Mouse (Mus musculus) urinary bladder, adult 18-20 months (tissue): ENCODE measurements around the gene Rprml.

Experiments used
- DNase-seq, 2 experiments: peaks; one replicate each; pipeline ENCODE4 v3.0.0; 2022; ENCODE audit warnings: low spot score in 2 of 2, mixed read lengths in 2 of 2

Gene Rprml

DNA sequence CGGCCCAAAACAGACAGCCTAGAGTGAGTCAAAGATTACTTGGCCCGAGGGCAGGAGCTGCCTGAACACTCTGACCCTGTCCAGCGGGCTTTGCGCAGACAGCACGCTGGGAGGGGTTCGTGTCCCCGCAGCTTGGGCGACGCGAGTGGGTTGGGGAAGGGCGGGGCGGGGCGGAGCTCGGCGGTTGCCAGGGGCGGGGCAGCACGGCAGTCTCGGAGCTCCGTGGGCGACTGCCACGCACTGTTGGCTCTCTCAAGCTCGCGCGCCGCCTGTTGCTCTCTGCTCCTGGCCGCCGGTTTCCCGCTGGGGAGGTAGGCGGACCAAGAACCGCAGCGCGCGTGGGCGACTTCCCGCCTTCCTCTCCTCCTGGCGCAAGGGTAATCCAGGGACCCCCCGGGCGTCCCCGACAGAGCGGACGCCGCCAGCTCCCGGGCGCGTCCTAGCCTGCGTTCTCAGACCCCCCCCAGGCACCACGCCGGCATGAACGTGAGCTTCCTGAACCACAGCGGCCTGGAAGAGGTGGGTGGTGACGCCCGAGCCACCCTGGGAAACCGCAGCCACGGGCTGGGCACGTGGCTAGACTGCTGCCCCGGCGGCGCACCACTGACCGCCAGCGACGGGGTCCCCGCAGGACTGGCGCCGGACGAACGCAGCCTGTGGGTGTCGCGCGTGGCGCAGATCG, at the start of gene Rprml:
Rprml (plus strand) TSS at position 270 of the 682 bp plus-strand sequence.
- DNase-seq = peak in 1 of 2 experiments; percentile 6

DNA sequence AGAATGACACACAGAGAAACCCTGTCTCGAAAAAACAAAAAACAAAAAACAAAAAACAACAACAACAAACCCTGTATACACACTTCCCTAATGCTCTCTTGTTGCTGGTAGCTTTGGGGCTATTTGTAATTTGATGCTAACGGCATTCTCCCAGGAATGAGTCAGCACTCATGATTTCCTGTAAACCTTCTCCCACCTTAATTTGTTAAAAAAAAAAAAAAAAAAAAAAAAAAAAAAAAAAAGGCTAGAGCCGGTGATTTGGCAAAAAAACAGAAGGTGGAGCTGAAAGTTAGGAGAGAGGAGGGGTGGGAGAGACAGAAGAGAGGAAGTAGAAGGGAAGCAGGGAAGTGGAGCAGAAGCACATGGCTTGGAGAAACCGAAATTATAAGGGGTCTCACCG, 42.8 kb upstream of the Rprml start:
- DNase-seq = no peak

DNA sequence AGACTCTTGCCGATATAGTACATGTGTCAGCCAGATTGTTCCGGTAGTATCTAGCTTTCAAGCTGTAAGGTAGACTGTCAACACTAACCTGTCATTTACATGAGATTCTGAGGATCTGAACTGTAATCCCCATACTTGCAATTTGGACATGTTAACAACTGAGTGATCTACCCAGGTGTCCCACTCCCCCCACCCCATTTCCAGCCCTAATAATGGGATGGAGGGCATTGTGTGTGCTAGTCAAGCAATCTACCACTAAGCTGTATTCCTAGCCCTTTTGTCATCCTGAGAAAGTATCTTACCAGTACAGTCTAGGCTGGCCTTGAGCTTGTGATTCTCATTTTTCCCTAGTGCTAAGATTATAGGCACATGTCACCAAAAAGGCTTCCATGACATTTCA, 38.6 kb upstream of the Rprml start:
- no peak for DNase-seq

DNA sequence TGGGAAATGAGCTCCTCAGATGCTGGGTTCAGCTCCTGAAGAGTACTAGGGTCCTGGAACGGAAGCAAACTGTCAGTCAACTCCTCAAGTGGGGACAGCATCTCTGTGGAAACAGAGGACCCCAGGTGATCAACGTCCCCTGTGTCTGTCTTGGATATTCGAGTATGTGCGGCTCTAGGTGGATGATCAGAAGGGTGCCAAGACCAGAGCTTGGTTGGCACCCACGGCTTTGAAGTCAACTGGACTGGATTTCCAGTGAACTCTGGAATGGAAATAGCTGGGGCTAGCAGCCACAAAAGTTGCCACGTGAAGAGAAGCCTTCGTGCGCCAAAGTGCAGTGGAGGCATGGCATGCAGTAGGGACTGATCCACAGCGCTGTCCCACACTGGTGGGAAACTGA, 28.3 kb upstream of the Rprml start, which contains the start of gene Gm884:
Gm884 (minus strand) TSS at position 101 of the 400 bp plus-strand sequence.
- DNase-seq = no peak

DNA sequence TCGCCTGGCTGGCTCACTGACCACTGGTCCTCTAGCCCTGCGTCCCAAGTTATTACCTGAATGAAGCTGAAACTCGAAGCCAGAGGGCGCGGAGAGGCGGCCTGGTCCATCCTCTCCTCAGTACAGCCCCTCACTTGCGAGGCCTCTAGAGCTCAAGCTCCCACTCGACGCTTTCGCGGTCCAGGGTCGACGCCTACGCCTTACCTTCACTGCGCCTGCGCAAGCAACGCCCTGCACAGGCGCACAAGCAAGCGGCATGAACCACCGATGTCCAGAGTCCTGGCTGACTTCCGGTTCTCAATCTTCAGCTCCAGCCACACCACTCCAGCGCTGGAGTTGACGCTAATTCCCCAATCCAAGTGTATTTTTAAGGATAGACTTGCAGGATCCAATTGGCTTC, 21.9 kb upstream of the Rprml start:
- DNase-seq = no peak

DNA sequence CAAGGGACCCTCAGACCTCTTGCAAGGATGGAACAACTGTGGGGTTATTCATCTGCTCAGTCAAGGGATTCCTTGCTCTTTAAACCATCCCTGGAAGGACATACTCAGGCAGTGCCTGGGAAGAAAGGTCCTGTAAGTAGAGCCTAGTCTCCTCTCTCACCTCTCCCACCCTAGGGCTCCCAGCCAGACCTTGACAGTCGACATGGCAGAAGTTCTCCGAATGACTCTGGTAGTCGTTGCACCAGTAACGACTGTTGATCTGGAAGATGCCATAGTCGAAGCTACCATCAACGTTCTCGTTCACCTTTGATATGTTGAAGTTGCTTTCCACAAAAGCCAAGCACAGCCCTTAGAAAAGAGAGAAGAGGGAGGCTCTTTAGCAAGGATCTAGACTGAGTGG, 14.6 kb upstream of the Rprml start:
- no peak for DNase-seq

DNA sequence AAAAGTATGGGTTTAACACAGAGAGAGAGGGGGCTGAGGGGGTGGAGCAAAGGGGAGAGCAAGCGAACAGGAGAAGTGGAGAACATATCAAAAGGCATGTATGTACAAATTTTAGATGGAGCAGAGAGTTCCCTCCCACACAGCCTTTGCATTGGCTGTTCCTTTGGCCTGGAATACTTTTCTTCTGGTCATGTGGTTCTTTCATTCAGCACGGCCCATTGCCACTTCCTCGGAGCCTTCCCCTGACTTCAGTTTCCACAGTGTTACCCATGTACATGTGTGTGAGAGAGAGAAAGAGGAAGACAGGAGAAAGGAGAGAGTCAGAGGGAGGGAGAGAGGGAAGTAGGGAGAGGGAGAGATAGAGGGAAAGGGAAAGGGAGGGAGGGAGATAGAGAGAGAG, 13.9 kb upstream of the Rprml start:
- no peak for DNase-seq

DNA sequence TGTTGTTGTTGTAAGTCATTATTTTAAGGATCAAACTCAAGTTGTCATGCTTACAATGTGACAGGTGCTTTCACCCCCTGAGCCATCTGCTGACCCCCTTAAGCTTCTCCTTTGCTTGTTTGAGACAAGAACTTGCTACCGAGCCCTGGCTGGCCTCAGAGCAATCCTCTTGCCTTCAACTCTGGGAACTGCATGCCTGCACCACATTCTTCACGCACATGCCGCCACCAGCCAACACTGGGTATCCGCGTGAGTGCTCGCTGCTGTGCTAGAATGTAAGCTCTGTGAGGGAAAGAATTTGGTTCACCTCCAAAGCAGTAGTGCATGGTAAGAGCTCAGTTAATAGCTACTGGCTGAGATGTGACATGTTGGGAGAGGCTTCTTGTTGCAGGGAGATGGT, 13.1 kb upstream of the Rprml start:
- no peak for DNase-seq

DNA sequence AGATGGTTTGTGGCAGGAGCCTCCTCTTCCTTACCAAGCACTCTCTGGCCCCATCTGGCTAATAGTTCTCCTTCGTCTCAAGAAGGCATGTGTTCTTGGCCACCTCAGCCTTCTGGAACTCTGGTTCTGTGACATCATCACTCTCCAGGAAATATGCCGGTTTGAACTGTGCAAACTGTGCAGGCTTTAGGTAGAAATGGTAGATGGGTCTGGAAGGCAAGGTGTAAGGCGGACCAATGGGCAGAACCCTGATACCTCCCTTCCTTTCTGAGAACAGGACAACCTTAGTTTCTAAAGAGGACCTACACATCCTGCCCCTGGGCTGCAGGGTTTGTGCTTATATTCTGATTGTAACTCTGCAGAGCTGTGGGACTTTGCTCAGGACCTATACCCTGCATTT, 10.6 kb upstream of the Rprml start, which contains the start of gene Lyzl6:
Lyzl6 (minus strand) TSS at position 101 of the 400 bp plus-strand sequence.
- DNase-seq = no peak

DNA sequence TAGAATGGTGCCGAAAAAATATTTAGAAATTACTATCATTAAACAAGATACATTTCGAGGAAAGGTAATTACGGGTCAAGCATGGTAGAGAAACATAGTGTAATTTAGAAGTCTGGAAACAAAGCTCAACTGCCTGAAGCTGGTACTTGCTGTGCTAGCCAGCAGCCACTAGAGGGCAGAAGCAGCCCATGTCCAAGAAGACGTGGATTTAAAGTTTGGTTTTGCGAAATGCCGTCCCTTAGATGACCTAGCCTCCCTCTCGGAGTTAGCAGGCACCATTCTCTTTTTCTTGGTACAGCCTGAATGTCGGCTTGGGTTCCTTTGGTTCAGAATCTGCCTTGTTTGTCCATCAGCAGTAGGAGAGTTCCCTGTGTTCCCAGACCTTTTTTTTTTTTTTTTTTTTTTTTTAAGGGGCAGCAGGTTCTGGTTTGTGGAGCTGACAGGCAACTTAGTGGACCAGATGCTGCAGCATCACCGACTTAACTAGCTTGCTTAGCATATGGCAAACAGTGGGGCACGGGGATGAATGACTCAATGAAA, 9.9 kb upstream of the Rprml start:
- DNase-seq = peak; percentile 14 to 16

DNA sequence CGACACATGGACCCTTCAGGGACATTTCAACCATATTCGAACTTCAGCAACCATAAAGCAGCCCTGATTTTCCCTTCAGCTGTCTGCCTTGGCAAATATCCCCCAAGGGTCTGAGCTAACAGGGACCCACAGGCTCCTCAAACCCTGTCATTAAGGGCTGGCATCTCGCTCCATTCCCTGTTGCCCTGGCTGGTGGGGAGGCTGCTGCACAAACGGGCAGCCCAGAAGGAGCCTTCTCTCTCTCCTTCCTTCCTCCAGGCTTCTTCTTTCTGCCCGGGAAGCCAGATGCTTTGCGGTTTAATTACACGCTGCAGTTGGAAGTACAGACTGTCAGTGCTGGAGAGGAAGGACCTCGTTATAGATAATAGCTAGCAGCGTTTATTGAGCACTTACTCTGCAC, 6.2 kb upstream of the Rprml start:
- no peak for DNase-seq

DNA sequence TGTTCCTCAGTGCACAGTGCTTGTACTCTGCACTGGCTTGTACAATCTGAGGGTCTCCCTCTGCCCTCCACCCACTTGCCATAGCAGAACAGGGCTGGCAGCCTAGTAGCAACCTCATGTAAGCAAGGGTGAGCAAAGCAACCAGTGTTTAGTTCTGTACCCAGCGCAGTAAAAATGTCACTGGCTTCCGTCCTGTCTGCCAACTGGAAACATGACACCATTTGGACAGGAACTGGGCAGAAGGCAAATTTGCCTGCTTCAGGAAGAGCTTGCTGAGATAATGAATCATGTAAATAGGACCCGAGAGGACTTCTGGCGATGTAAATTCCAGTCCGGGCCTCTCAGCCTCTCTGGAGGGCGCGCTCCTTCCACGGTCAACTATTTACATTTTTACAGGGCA, 3.6 kb upstream of the Rprml start:
- no peak for DNase-seq

DNA sequence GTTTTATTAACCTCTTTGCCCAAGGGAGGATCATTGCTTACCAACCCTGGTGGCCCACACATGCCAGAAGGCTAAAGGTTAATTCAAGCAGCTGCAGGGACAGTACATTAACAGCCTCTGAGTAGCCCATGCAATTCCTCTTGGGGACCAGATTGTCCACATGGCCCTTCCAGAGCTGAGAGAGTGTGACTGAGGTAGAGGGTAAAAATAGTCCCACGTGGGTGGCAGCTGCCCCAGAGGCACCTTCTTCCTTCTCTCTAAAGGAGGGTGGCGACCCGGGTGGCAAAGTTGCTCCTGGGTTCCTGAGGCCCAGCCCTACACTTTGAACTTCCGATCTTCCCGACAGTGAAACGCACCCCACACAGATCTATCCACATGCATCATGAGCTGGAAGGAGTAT, 3.1 kb upstream of the Rprml start:
- no peak for DNase-seq

DNA sequence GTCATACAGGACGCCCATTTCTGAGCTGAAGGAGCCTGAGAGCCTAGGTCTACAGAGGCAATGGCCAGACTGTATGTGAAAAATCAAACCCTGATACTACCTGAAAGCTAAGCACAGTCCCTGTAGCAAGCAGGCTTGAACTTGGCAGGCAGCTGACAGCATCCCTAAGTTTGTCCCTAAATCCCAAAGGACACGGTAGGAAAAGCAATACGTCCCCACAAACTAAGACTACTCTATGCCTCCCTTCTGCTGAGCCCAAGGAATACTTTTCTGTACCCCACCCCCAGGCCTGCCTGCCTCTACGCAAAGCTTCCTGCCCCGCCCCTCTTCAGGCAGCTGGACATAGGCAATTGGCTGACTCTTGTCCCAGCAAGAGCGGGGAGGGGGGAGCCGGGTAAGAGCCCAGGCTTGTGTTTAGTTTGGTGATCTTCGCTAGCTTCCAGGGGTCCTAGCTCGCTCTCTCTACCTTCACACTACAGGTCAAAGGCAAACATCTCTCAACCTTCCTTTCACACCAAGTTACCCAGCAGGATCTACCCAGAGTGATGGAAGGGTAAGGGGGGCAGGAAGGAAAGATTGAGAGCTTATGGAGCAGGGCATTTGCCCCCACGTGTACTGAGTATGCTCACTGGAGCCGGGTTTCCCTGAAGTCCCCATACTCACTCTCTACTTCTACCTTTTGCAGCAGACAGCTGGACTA, 1.3 kb upstream of the Rprml start:
- DNase-seq = no peak

DNA sequence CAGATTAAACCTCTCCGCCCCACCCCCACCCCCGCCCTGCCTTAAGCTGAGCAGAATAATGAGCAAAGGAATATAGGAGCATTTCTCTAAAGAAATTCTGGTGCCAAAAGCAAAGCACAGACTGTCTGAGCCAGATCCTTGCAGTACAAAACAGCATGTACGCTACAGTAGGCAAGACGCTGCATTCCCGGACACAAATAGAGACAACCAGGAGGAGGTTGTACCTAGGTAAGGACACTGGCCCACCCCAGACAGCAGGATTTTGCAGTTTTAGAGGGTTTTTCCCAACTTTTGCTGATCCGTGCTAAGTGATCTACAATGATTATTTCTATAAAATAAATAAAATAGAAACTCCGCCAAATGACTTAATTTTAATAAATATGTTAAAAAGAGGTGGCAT, 714 bp upstream of the Rprml start:
- DNase-seq = no peak

DNA sequence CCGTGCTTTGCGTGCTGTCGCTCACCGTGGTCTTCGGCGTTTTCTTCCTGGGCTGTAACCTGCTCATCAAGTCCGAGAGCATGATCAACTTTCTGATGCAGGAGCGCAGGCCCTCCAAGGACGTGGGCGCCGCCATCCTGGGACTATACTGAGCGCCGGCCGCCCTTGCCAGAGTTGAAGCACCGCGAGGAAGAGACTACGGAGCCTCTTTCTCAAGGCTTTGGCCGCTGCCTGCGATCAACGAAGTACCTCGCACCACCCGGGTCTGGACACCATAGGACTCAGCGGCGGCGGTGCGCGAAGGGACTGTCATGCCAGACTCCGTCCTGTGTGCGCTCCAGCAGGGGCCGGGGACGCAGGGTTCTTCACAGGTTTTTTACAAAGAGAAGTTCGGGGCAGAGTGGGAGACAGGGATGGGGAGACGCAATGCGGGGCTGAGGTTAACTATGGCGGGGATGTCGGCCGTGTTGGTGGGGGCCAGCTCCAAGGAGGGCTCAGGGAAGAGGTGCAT, 668 bp downstream of the Rprml start:
- DNase-seq = no peak

DNA sequence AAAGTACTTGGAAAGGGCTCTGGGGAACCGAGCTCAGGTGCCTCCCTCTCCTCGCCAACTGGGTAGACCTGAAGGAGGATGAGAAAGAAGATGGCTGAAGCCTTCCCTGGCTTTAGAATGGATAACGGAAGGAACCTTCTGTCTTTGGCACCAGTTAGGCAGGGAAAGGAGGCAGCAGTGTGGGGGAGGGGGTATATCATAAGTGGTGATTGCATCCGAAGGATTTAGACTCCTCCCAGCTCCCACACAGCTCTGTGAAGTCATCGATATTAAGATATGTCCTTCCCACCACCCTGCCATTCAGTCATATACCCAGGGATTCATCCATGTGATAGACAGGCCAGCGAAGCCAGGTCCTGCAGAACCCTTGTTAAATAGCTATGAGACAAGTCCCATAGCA, 2.1 kb downstream of the Rprml start:
- no peak for DNase-seq

DNA sequence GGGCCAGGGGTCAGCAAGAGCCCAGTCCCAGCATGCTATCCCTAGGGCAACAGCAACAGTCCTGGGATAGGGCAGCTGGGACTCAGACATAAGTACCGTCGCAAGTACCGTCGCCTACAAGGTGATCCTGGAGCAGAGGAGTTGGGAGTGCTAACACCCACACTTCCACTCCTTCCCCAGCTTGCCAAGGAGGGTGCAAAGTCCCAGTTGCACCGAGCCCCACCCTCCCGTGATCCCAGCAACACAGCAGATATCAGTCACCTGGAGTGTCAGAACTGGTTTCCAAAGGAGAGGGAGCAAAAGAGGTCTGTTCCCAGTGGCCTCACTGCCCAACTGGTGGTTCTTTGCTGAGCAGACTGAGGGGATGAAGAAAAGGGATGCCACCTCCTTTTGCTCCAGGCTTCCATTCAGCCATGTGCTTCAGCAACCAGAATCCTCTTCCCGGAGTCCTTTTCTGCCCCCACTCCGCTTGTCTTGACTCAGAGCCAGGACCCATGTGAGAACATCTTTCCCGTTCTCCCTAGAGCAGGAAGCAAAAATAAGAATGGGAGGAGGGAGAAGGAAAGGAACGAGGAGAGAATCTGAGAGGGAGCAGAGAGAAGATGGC, 4.1 kb downstream of the Rprml start:
- DNase-seq = no peak

DNA sequence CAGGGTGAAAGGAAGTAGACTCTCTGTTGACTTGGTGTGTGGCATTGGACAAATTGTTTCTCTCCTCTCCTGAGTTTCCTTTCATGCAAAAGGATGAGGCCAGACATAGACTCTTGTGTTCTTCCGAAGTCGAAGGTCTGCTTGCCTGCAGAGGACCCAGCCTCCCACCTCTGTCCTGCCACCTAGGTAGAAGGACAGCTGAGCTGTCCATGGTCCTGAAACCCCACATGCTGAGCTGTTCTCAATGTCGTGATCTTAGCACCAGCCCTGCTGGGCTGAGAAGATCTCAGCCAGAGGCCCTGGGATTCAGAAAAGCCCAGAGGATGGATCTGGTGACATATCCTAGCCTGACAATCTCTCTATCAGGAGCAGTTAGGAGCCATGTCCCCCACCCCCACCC, 7.2 kb downstream of the Rprml start:
- peak in 1 of 2 experiments; percentile 15 for DNase-seq

DNA sequence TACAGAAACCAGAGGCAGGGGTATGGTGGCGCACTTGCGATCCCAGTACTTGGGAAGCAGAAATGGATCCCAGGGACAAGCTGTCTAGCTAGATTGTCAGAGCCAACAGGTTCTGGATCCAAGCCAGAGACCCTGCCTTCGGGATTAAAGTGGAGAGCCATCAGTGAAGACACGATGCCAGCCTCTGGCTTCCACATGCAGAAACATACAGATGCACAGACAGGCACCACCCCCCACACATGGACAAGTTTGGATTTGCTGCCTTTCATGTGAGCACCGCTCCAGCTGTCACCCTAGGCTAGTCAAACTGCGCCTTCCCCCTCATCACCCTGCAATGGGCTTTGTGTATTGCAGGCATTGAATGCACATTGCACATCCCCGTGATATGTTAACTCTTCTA, 8.8 kb downstream of the Rprml start:
- no peak for DNase-seq

DNA sequence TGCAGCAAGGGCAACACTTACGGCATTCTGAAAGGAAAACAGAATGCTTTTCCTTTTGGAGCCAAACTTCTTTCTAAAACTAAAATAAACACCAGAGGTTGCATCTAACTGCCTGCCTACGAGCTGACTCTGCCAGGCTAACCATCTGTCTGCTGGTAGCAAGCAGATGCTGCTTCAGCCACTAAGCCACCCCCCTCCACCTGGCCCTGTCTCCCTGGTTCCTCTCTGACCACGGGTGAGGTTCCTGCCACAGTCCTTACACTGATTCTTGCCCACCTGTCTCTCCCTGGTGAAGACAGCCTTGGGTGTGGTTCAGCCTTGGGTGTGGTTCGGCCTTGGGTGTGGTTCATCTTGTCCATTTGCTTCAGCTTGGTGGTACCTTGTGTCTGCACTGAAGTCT, 12.5 kb downstream of the Rprml start:
- no peak for DNase-seq

DNA sequence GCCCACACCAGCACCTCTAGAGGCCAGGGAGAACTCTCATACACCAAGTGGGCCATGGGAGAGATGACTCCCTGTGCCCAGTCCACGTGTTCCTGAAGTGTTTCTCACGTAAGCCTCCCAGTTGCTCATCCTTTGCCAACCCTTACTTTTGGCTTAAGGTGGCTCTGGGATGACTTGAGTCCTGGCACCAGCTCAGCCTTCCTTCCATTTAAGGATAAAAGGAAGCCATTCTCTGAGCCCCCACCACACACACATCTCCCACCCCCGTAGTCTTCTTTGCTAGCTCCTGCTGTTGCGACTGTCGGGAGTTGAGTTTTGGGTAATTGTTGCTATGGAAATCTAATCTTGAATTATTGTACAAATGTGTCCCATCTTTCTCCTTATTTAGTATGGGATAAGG, 13.2 kb downstream of the Rprml start:
- DNase-seq = no peak

DNA sequence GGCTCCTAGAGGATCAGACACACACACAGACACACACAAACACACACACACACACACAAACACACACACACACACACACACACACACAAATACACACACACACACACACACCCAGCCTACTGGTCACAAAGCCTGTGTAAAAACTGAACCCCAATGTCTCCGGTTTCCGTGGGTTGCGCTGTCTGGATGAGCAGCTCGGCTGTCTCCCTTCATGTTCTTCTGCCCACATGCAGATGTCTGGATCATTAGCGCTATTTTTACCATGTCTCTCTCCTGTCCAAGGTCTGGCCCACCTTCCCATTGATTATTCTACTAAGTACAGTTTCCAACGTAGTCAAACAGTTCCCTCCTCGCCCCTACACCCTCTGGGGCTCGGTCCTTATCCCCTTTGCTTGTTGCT, 13.7 kb downstream of the Rprml start:
- no peak for DNase-seq
